ENCODE assay signal across 8 mouse cellular contexts in the genomic region with DNA sequence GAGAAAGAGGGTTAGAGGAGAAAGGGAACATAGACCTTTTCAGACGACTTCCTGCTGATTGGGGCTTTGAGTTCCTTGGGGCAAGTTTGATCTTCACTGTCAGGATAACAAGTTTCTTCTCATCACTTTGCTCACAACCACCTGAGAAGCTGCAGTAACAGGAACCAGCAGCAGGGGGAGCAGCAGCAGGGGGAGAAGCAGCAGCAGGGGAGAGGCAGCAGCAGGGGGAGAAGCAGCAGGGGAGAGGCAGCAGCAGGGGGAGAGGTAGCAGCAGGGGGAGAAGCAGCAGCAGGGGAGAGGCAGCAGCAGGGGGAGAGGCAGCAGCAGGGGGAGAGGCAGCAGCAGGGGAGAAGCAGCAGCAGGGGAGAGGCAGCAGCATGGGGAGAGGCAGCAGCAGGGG. TPM values are rescaled to one million over a fixed set of nuclear protein-coding genes. Genes with fewer than 3 reads are reported as not detected.
DNase-seq lines count a peak whose midpoint lies in the region; ATAC-seq and TF ChIP-seq lines count a peak whose summit lies in the region.

No protein-coding gene starts in this region.

- TF ChIP-seq CTCF in small intestine, adult 2 months (IDR thresholded peaks at IDR 0.05; ENCODE audit: extremely low read depth, insufficient read length, insufficient replicate concordance, low read depth, low read length) = peak; percentile 51; the same call in 1 of the 2 replicates

- no peak for ATAC-seq in midbrain, embryonic 11.5 days (ENCODE audit: low FRiP score)
- ATAC-seq in midbrain, embryonic 13.5 days = no peak
- no peak for ATAC-seq in limb, embryonic 11.5 days (ENCODE audit: insufficient number of reproducible peaks, low FRiP score, low TSS enrichment, low read depth)
- no peak for ATAC-seq in forebrain, embryonic 13.5 days

- DNase-seq in gastrocnemius, adult 18-20 months (ENCODE audit: low spot score) = peak; percentile 47
- DNase-seq in gastrocnemius, postnatal 4 days (ENCODE audit: low spot score in 2 of 2) = no peak
- DNase-seq in midbrain, embryonic 11.5 days (ENCODE audit: low spot score, missing footprints) = peak; percentile 92
- peak; percentile 73 for DNase-seq in adrenal gland, postnatal 10 days
- peak; percentile 65 for DNase-seq in limb, embryonic 11.5 days (ENCODE audit: low spot score)

- H3K4me3 ChIP-seq in midbrain, embryonic 11.5 days (ENCODE audit: low read depth, low read length) = no peak overlapping the region
- no peak overlapping the region for H3K4me3 ChIP-seq in midbrain, embryonic 13.5 days (replicated peaks)
- no peak overlapping the region for H3K4me3 ChIP-seq in limb, embryonic 11.5 days (ENCODE audit: low read depth, low read length)
- no peak overlapping the region for H3K4me3 ChIP-seq in small intestine, adult 2 months (ENCODE audit: low read depth, low read length)
- H3K4me3 ChIP-seq in forebrain, embryonic 13.5 days = no peak overlapping the region

- peaks cover 2% of the 10 kb centered on the region; the same call in 1 of the 2 replicates for H3K4me1 ChIP-seq in midbrain, embryonic 11.5 days (ENCODE audit: control insufficient read depth, insufficient read depth, low read length)
- H3K4me1 ChIP-seq in midbrain, embryonic 13.5 days (replicated peaks) = peaks cover 14% of the 10 kb centered on the region
- 0 out of 2 replicates have a peak, but pooled peaks cover 3% of the 10 kb centered on the region for H3K4me1 ChIP-seq in limb, embryonic 11.5 days (ENCODE audit: control insufficient read depth, insufficient read depth, low read length)
- 0 out of 2 replicates have a peak, but pooled peaks cover 4% of the 10 kb centered on the region for H3K4me1 ChIP-seq in small intestine, adult 2 months (ENCODE audit: control insufficient read depth, insufficient read depth, insufficient read length, low read length)
- H3K4me1 ChIP-seq in forebrain, embryonic 13.5 days = peaks cover 12% of the 10 kb centered on the region; the same call in 1 of the 2 replicates

- H3K9me3 ChIP-seq in midbrain, embryonic 11.5 days (ENCODE audit: control insufficient read depth, low read length) = no peaks in the 10 kb centered on the region
- H3K9me3 ChIP-seq in midbrain, embryonic 13.5 days = no peaks in the 10 kb centered on the region
- no peaks in the 10 kb centered on the region for H3K9me3 ChIP-seq in limb, embryonic 11.5 days (ENCODE audit: control insufficient read depth, low read length)
- H3K9me3 ChIP-seq in forebrain, embryonic 13.5 days (replicated peaks) = no peaks in the 10 kb centered on the region

- WGBS in midbrain, embryonic 11.5 days = 46% methylated on average over 1 of the region's 1 CpGs
- WGBS in midbrain, embryonic 13.5 days = 46% methylated on average over 1 of the region's 1 CpGs
- WGBS in limb, embryonic 11.5 days = 34% methylated on average over 1 of the region's 1 CpGs
- 17% methylated on average over 1 of the region's 1 CpGs for WGBS in small intestine, adult 2 months
- 45% methylated on average over 1 of the region's 1 CpGs for WGBS in forebrain, embryonic 13.5 days

- H3K27ac ChIP-seq in midbrain, embryonic 11.5 days (ENCODE audit: low read depth, low read length) = no peak overlapping the region
- no peak overlapping the region for H3K27ac ChIP-seq in midbrain, embryonic 13.5 days
- no peak overlapping the region for H3K27ac ChIP-seq in limb, embryonic 11.5 days (replicated peaks; ENCODE audit: low read depth, low read length)
- H3K27ac ChIP-seq in small intestine, adult 2 months (ENCODE audit: insufficient read depth, low read depth, low read length) = no peak overlapping the region
- H3K27ac ChIP-seq in forebrain, embryonic 13.5 days = no peak overlapping the region

- no peaks in the 10 kb centered on the region for H3K36me3 ChIP-seq in midbrain, embryonic 11.5 days (ENCODE audit: control insufficient read depth, insufficient read depth, low read length)
- H3K36me3 ChIP-seq in midbrain, embryonic 13.5 days = no peaks in the 10 kb centered on the region
- H3K36me3 ChIP-seq in limb, embryonic 11.5 days (ENCODE audit: control insufficient read depth, insufficient read depth, low read length) = no peaks in the 10 kb centered on the region
- no peaks in the 10 kb centered on the region for H3K36me3 ChIP-seq in small intestine, adult 2 months (ENCODE audit: control insufficient read depth, insufficient read depth, low read length)
- H3K36me3 ChIP-seq in forebrain, embryonic 13.5 days (ENCODE audit: poor library complexity, severe bottlenecking) = no peaks in the 10 kb centered on the region

- no peak overlapping the region for H3K4me2 ChIP-seq in midbrain, embryonic 11.5 days
- H3K4me2 ChIP-seq in midbrain, embryonic 13.5 days (replicated peaks) = no peak overlapping the region
- H3K4me2 ChIP-seq in limb, embryonic 11.5 days (ENCODE audit: low read depth, severe bottlenecking) = no peak overlapping the region
- H3K4me2 ChIP-seq in forebrain, embryonic 13.5 days = no peak overlapping the region

- no peak for TF ChIP-seq POLR2A in small intestine, adult 2 months (IDR thresholded peaks at IDR 0.05; ENCODE audit: low read depth, low read length)

- no peak overlapping the region for H3K9ac ChIP-seq in midbrain, embryonic 11.5 days (ENCODE audit: low read length)
- H3K9ac ChIP-seq in midbrain, embryonic 13.5 days (replicated peaks) = no peak overlapping the region
- H3K9ac ChIP-seq in limb, embryonic 11.5 days (ENCODE audit: low read length) = no peak overlapping the region
- no peak overlapping the region for H3K9ac ChIP-seq in forebrain, embryonic 13.5 days

- H3K27me3 ChIP-seq in midbrain, embryonic 11.5 days (ENCODE audit: control insufficient read depth, insufficient read depth, low read length) = peaks cover 16% of the 10 kb centered on the region
- H3K27me3 ChIP-seq in midbrain, embryonic 13.5 days = peaks cover 27% of the 10 kb centered on the region
- H3K27me3 ChIP-seq in limb, embryonic 11.5 days (ENCODE audit: control insufficient read depth, insufficient read depth, low read length) = peaks cover 23% of the 10 kb centered on the region
- peaks cover 10% of the 10 kb centered on the region; the same call in 1 of the 2 replicates for H3K27me3 ChIP-seq in small intestine, adult 2 months (ENCODE audit: control insufficient read depth, insufficient read depth, low read length)
- peaks cover 32% of the 10 kb centered on the region for H3K27me3 ChIP-seq in forebrain, embryonic 13.5 days

RNA-seq across cellular contexts. Expression of gene Sgcg, which starts 19.0 kb away (rescaled TPM):
- 100 to 1,000 TPM; 119 to 130 TPM for total RNA-seq in gastrocnemius, adult 18-20 months (2021)
- 100 to 1,000 TPM; 145 to 161 TPM for total RNA-seq in gastrocnemius, postnatal 4 days (2021)
- not detected in 2 replicates for polyA plus RNA-seq in midbrain, embryonic 11.5 days (2014; fragmentation: Nextera tagmentation; extraction: Ambion mirVana)
- polyA plus RNA-seq in midbrain, embryonic 13.5 days (2015; fragmentation: Nextera tagmentation; extraction: Ambion mirVana) = not detected in 2 replicates
- 10 to 100 TPM; 10.2 to 20.1 TPM for total RNA-seq in adrenal gland, postnatal 10 days (2021)
- 1.4 and 1.7 TPM in 2 replicates for polyA plus RNA-seq in limb, embryonic 11.5 days (2014; fragmentation: Nextera tagmentation; extraction: Ambion mirVana)
- polyA plus RNA-seq in small intestine, adult 2 months (2012; rRNA removed) = not detected in 2 replicates
- 0.20 TPM in 1 of 2 replicates, not detected in the other for polyA plus RNA-seq in forebrain, embryonic 13.5 days (2015; fragmentation: Nextera tagmentation; extraction: Ambion mirVana)

RNA-seq across cellular contexts. Expression of gene Arl11, which starts 32.3 kb away (rescaled TPM):
- total RNA-seq in gastrocnemius, adult 18-20 months (2021) = under 1 TPM; 0.16 to 0.24 TPM
- 1 to 10 TPM; 1.1 to 1.4 TPM for total RNA-seq in gastrocnemius, postnatal 4 days (2021)
- polyA plus RNA-seq in midbrain, embryonic 11.5 days (2014; fragmentation: Nextera tagmentation; extraction: Ambion mirVana) = 0.23 and 0.57 TPM in 2 replicates
- polyA plus RNA-seq in midbrain, embryonic 13.5 days (2015; fragmentation: Nextera tagmentation; extraction: Ambion mirVana) = 0.20 and 0.44 TPM in 2 replicates
- total RNA-seq in adrenal gland, postnatal 10 days (2021) = 1 to 10 TPM in 1 of 2 experiments, under 1 TPM in 1; 0.85 to 1.1 TPM
- 0.23 TPM in 1 of 2 replicates, not detected in the other for polyA plus RNA-seq in limb, embryonic 11.5 days (2014; fragmentation: Nextera tagmentation; extraction: Ambion mirVana)
- polyA plus RNA-seq in small intestine, adult 2 months (2012; rRNA removed) = 1.4 and 2.4 TPM in 2 replicates
- polyA plus RNA-seq in forebrain, embryonic 13.5 days (2015; fragmentation: Nextera tagmentation; extraction: Ambion mirVana) = 0.31 and 0.59 TPM in 2 replicates

Comparison
In these comparisons a context has a peak if more than half of its experiments do, and no peak if none do; other contexts are left out.
1. DNase-seq: peak in gastrocnemius, adult 18-20 months (single experiment), midbrain, embryonic 11.5 days (single experiment), adrenal gland, postnatal 10 days (single experiment) and limb, embryonic 11.5 days (single experiment); none in gastrocnemius, postnatal 4 days (0 of 2).